Mouse (Mus musculus) forebrain, embryonic 15.5 days (tissue): Measurements from ENCODE around the gene Gorasp2. TPM values are rescaled to one million over a fixed set of nuclear protein-coding genes. Genes with fewer than 3 reads are reported as not detected.

ENCODE experiments used
- ATAC-seq: fragments of 200-750 bp; cut with Nextera tagmentation; replicated peaks from 2 replicates; pipeline ENCODE4 v1.8.0; 2017; ENCODE audit warnings: mild to moderate bottlenecking, moderate TSS enrichment, moderate library complexity
- H3K27ac ChIP-seq: fragments of 300-500 bp; sonication (generic); replicated peaks from 2 replicates; pipeline ENCODE4 v1.5.1; 2015; ENCODE audit warnings: mild to moderate bottlenecking, inconsistent platforms
- H3K27me3 ChIP-seq: fragments of 300-500 bp; sonication (generic); 2 replicates; pipeline ENCODE4 v1.6.1; 2015; ENCODE audit warnings: inconsistent platforms
- H3K36me3 ChIP-seq: fragments of 300-500 bp; sonication (generic); 2 replicates; pipeline ENCODE4 v1.6.1; 2015; ENCODE audit warnings: mild to moderate bottlenecking, inconsistent platforms
- H3K4me1 ChIP-seq: fragments of 300-500 bp; sonication (generic); 2 replicates; pipeline ENCODE4 v1.6.1; 2015; ENCODE audit warnings: inconsistent platforms
- H3K4me2 ChIP-seq: fragments of 300-500 bp; sonication (generic); replicated peaks from 2 replicates; pipeline ENCODE4 v1.6.1; 2015; ENCODE audit warnings: mild to moderate bottlenecking, inconsistent platforms
- H3K4me3 ChIP-seq: fragments of 300-500 bp; sonication (generic); 2 replicates; pipeline ENCODE4 v1.5.1; 2015; ENCODE audit warnings: mild to moderate bottlenecking, inconsistent platforms
- H3K9ac ChIP-seq: fragments of 300-500 bp; sonication (generic); replicated peaks from 2 replicates; pipeline ENCODE4 v1.6.1; 2015; ENCODE audit warnings: mild to moderate bottlenecking, inconsistent platforms
- H3K9me3 ChIP-seq: fragments of 300-500 bp; sonication (generic); 2 replicates; pipeline ENCODE4 v1.6.1; 2016; ENCODE audit warnings: inconsistent platforms
- WGBS: fragments of 180-500 bp; shearing (Covaris S2); methylation state at CpG from one replicate; pipeline ENCODE4 v1.1.7; 2015; ENCODE audit warnings: mixed read lengths; 5-methylcytosine and 5-hydroxymethylcytosine counted together
- polyA plus RNA-seq: library from polyadenylated mRNA; unstranded; fragments of >200 nt; fragmentation: Nextera tagmentation; extraction: Ambion mirVana; gene quantifications from 2 replicates; pipeline ENCODE4 v1.2.1, GENCODE M21; 2015

Gorasp2 gene
- polyA plus RNA-seq, 1 experiment from 2014 or later, result 125 TPM

- no peaks in the 10 kb centered on the region for H3K27me3 ChIP-seq
- H3K36me3 ChIP-seq, result no peaks in the 10 kb centered on the region
- WGBS, result 83% methylated on average over 1 of the region's 1 CpGs
- no peak for ATAC-seq
- no peak overlapping the region for H3K4me3 ChIP-seq
- H3K4me1 ChIP-seq, result peaks cover 11% of the 10 kb centered on the region; the same call in 1 of the 2 replicates
- no peak overlapping the region for H3K4me2 ChIP-seq
- H3K9ac ChIP-seq, result no peak overlapping the region
- H3K9me3 ChIP-seq, result no peaks in the 10 kb centered on the region
- no peak overlapping the region for H3K27ac ChIP-seq
Measured at GRCm38 (mm10) chr2:70632412-70632811, 29.0 kb upstream of the Gorasp2 start.

GRCm38 (mm10) chr2:70634028-70634690, 27.2 kb upstream of the Gorasp2 start:
- Histone ChIP-seq H3K36me3 (no peaks in the 10 kb centered on the region), H3K27ac (no peak overlapping the region), H3K4me1 (peaks cover 9% of the 10 kb centered on the region; the same call in 1 of the 2 replicates), H3K9me3 (no peaks in the 10 kb centered on the region), H3K9ac (no peak overlapping the region), H3K4me2 (no peak overlapping the region), H3K4me3 (no peak overlapping the region), H3K27me3 (no peaks in the 10 kb centered on the region)
- 91% methylated on average over 5 of the region's 5 CpGs for WGBS
- no peak for ATAC-seq

- Histone ChIP-seq H3K9ac (no peak overlapping the region), H3K4me2 (no peak overlapping the region), H3K36me3 (no peaks in the 10 kb centered on the region), H3K27me3 (no peaks in the 10 kb centered on the region), H3K9me3 (no peaks in the 10 kb centered on the region), H3K4me1 (peaks cover 6% of the 10 kb centered on the region; the same call in 1 of the 2 replicates), H3K4me3 (no peak overlapping the region), H3K27ac (no peak overlapping the region)
- no peak for ATAC-seq
Measured at GRCm38 (mm10) chr2:70640968-70641367, 20.4 kb upstream of the Gorasp2 start.

GRCm38 (mm10) chr2:70642971-70643565, 18.3 kb upstream of the Gorasp2 start:
- H3K27ac ChIP-seq, result no peak overlapping the region
- H3K4me3 ChIP-seq, result no peak overlapping the region
- ATAC-seq, result no peak
- H3K27me3 ChIP-seq, result no peaks in the 10 kb centered on the region
- peaks cover 6% of the 10 kb centered on the region; the same call in 1 of the 2 replicates for H3K4me1 ChIP-seq
- WGBS, result 36% methylated on average over 16 of the region's 16 CpGs
- no peaks in the 10 kb centered on the region for H3K36me3 ChIP-seq
- no peaks in the 10 kb centered on the region for H3K9me3 ChIP-seq
- no peak overlapping the region for H3K9ac ChIP-seq
- H3K4me2 ChIP-seq, result no peak overlapping the region

- Histone ChIP-seq H3K27me3 (no peaks in the 10 kb centered on the region), H3K9ac (no peak overlapping the region), H3K27ac (no peak overlapping the region), H3K4me2 (no peak overlapping the region), H3K9me3 (no peaks in the 10 kb centered on the region), H3K4me1 (peaks cover 6% of the 10 kb centered on the region; the same call in 1 of the 2 replicates), H3K4me3 (no peak overlapping the region), H3K36me3 (no peaks in the 10 kb centered on the region)
- ATAC-seq, result no peak
- 55% methylated on average over 6 of the region's 6 CpGs for WGBS
Measured at GRCm38 (mm10) chr2:70645266-70645780, 16.1 kb upstream of the Gorasp2 start.

GRCm38 (mm10) chr2:70647681-70648080, 13.7 kb upstream of the Gorasp2 start:
- no peaks in the 10 kb centered on the region for H3K9me3 ChIP-seq
- H3K27me3 ChIP-seq, result no peaks in the 10 kb centered on the region
- peaks cover 6% of the 10 kb centered on the region; the same call in 1 of the 2 replicates for H3K4me1 ChIP-seq
- H3K4me2 ChIP-seq, result no peak overlapping the region
- H3K36me3 ChIP-seq, result no peaks in the 10 kb centered on the region
- no peak overlapping the region for H3K27ac ChIP-seq
- H3K9ac ChIP-seq, result no peak overlapping the region
- no peak for ATAC-seq
- H3K4me3 ChIP-seq, result no peak overlapping the region
- WGBS, result 52% methylated on average over 4 of the region's 4 CpGs

GRCm38 (mm10) chr2:70648271-70648670, 13.1 kb upstream of the Gorasp2 start:
- H3K9ac ChIP-seq, result no peak overlapping the region
- H3K36me3 ChIP-seq, result no peaks in the 10 kb centered on the region
- no peaks in the 10 kb centered on the region for H3K9me3 ChIP-seq
- H3K27ac ChIP-seq, result no peak overlapping the region
- WGBS, result 88% methylated on average over 5 of the region's 5 CpGs
- peaks cover under 1% of the 10 kb centered on the region; the same call in 1 of the 2 replicates for H3K4me1 ChIP-seq
- no peak for ATAC-seq
- H3K4me3 ChIP-seq, result no peak overlapping the region
- H3K27me3 ChIP-seq, result no peaks in the 10 kb centered on the region
- no peak overlapping the region for H3K4me2 ChIP-seq

GRCm38 (mm10) chr2:70649471-70649870, 11.9 kb upstream of the Gorasp2 start:
- Histone ChIP-seq H3K27me3 (no peaks in the 10 kb centered on the region), H3K36me3 (no peaks in the 10 kb centered on the region), H3K4me1 (no peaks in the 10 kb centered on the region), H3K9me3 (no peaks in the 10 kb centered on the region), H3K4me2 (no peak overlapping the region), H3K27ac (no peak overlapping the region), H3K9ac (no peak overlapping the region), H3K4me3 (no peak overlapping the region)
- ATAC-seq, result no peak
- 84% methylated on average over 4 of the region's 4 CpGs for WGBS

GRCm38 (mm10) chr2:70651820-70652219, 9.6 kb upstream of the Gorasp2 start:
- H3K27ac ChIP-seq, result no peak overlapping the region
- no peaks in the 10 kb centered on the region for H3K9me3 ChIP-seq
- H3K4me3 ChIP-seq, result no peak overlapping the region
- no peak overlapping the region for H3K9ac ChIP-seq
- no peak overlapping the region for H3K4me2 ChIP-seq
- no peak for ATAC-seq
- H3K4me1 ChIP-seq, result peaks cover under 1% of the 10 kb centered on the region; the same call in 1 of the 2 replicates
- no peaks in the 10 kb centered on the region for H3K36me3 ChIP-seq
- H3K27me3 ChIP-seq, result no peaks in the 10 kb centered on the region
- WGBS, result 72% methylated on average over 6 of the region's 6 CpGs

GRCm38 (mm10) chr2:70657083-70657482, 4.3 kb upstream of the Gorasp2 start:
- 62% methylated on average over 7 of the region's 7 CpGs for WGBS
- 0 out of 2 replicates have a peak overlapping the region, but pooled peaks have one; percentile 3 for H3K9ac ChIP-seq
- H3K4me3 ChIP-seq, result no peak overlapping the region
- H3K4me1 ChIP-seq, result peaks cover 14% of the 10 kb centered on the region
- H3K36me3 ChIP-seq, result no peaks in the 10 kb centered on the region
- H3K27ac ChIP-seq, result peak overlapping the region; percentile 65
- no peak for ATAC-seq
- no peaks in the 10 kb centered on the region for H3K27me3 ChIP-seq
- no peaks in the 10 kb centered on the region for H3K9me3 ChIP-seq
- no peak overlapping the region for H3K4me2 ChIP-seq

GRCm38 (mm10) chr2:70661715-70662495, 529 bp downstream of the Gorasp2 start, which contains the start of gene Gm26558:
Gm26558 (minus strand) TSS chr2:70662108.
- peak within 1 kb of the TSS; percentile 81 for H3K4me3 ChIP-seq
- peaks cover 30% of the 10 kb centered on the region for H3K4me1 ChIP-seq
- peak within 1 kb of the TSS; percentile 72 for H3K4me2 ChIP-seq
- peak within 1 kb of the TSS; percentile 76 for H3K9ac ChIP-seq
- H3K27ac ChIP-seq, result peak within 1 kb of the TSS; percentile 80
- H3K9me3 ChIP-seq, result no peaks in the 10 kb centered on the region
- ATAC-seq, result peak; percentile 85
- WGBS, result 1% methylated on average over 54 of the region's 54 CpGs
- no peaks in the 10 kb centered on the region for H3K36me3 ChIP-seq
- H3K27me3 ChIP-seq, result no peaks in the 10 kb centered on the region

GRCm38 (mm10) chr2:70663764-70664163, 2.4 kb downstream of the Gorasp2 start:
- Histone ChIP-seq H3K36me3 (no peaks in the 10 kb centered on the region), H3K4me1 (peaks cover 24% of the 10 kb centered on the region), H3K9me3 (no peaks in the 10 kb centered on the region), H3K9ac (no peak overlapping the region), H3K4me2 (no peak overlapping the region), H3K27me3 (no peaks in the 10 kb centered on the region), H3K27ac (no peak overlapping the region), H3K4me3 (no peak overlapping the region)
- WGBS, result 75% methylated on average over 5 of the region's 5 CpGs
- no peak for ATAC-seq
